Mouse (Mus musculus): Measurements from ENCODE around the gene Gm42742.

DNA sequence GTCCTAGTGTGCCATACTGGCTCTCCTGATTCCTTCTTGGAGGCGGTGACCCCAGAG is 45.2 kb downstream of the Gm42742 start, which contains the start of gene Cdipt:
- TF ChIP-seq POLR2A (IDR thresholded peaks at IDR 0.05; ENCODE audit: insufficient read length, low read depth) (no peak), MYOG (IDR thresholded peaks at IDR 0.05; ENCODE audit: control insufficient read depth in 1 of 3, insufficient read depth in 1 of 3, insufficient read length in 2 of 3, low read depth in 2 of 3) (no peak), MAX (IDR thresholded peaks at IDR 0.05; ENCODE audit: low read depth) (no peak), USF1 (IDR thresholded peaks at IDR 0.05; ENCODE audit: low read depth) (no peak), E2F4 (IDR thresholded peaks at IDR 0.05; ENCODE audit: insufficient read depth) (no peak), CEBPB (IDR thresholded peaks at IDR 0.05; ENCODE audit: insufficient read depth, poor library complexity, severe bottlenecking) (no peak), TCF12 (IDR thresholded peaks at IDR 0.05; ENCODE audit: insufficient read depth, poor library complexity, severe bottlenecking) (no peak), POLR2AphosphoS2 (IDR thresholded peaks at IDR 0.05; ENCODE audit: insufficient read length, low read depth) (no peak), MYOD1 (IDR thresholded peaks at IDR 0.05; ENCODE audit: control insufficient read depth in 1 of 3, insufficient read length in 2 of 3, low read depth in 2 of 3) (no peak), TCF3 (IDR thresholded peaks at IDR 0.05; ENCODE audit: insufficient read length, low read depth) (no peak)

All from myocyte (in vitro differentiated cells).